Mouse (Mus musculus): ENCODE measurements at regions not wholly inside any gene's neighbourhood (a gene's known extent, or its start where the extent isn't known, plus 50 kb on each side); places are given as distances from the start of the nearest gene placed in this dataset.

DNA sequence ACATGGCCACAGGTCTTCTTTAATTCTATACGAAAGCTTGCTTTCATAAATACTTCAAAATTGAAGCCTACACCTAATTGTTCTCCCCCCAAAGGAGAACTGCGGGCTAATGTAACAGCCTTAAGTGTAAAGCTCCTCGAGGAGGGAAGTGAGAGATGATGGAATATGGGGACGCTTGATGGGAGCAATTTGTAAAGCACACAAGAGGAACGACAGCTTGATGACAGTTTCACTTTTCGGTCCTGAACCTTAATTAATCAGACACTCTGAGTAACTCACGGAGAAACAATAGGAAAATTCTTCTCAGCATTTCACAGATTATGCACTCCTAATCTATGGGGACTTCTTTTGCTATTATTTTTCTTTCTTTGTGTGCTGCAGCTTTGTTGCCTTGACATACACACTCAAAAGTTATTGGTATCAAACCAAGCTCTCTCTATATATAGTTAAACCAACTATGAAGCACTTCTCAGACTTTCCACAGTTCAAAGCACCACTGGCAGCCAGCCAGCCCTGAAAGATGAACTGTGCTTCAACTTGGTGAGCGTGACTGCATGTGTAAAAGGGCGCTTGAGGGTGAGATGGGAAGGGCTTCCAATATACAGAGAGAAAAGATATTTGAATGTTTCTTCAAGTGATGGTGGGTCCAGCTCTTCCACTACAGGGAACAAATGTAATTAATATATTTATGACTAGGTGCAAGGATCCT, 1625.4 kb upstream of the Flrt2 start:
- no peak for ATAC-seq

GRCm38 (mm10) chr12:94070940-94071505, 1621.0 kb upstream of the Flrt2 start:
- Histone ChIP-seq H3K27ac (ENCODE audit: low read depth, low read length) (no peak overlapping the region), H3K9ac (ENCODE audit: low read length) (no peak overlapping the region), H3K4me1 (ENCODE audit: control insufficient read depth, insufficient read depth, low read length) (no peaks in the 10 kb centered on the region), H3K4me2 (ENCODE audit: low read length) (no peak overlapping the region), H3K9me3 (replicated peaks; ENCODE audit: control insufficient read depth, low read length) (no peaks in the 10 kb centered on the region), H3K36me3 (ENCODE audit: control insufficient read depth, insufficient read depth, low read length) (no peaks in the 10 kb centered on the region), H3K4me3 (ENCODE audit: low read depth, low read length) (no peak overlapping the region), H3K27me3 (replicated peaks; ENCODE audit: control insufficient read depth, insufficient read depth, low read length) (no peaks in the 10 kb centered on the region)
- no peak for ATAC-seq
- DNase-seq (ENCODE audit: low spot score): no peak
- 92% methylated on average over 2 of the region's 2 CpGs for WGBS

More for the DNA sequence above, 1625.4 kb upstream of the Flrt2 start:
- Histone ChIP-seq H3K27me3 (replicated peaks; ENCODE audit: control insufficient read depth, insufficient read depth, low read length) (no peaks in the 10 kb centered on the region), H3K4me2 (ENCODE audit: low read length) (no peak overlapping the region), H3K4me1 (ENCODE audit: control insufficient read depth, insufficient read depth, low read length) (no peaks in the 10 kb centered on the region), H3K4me3 (ENCODE audit: low read depth, low read length) (no peak overlapping the region), H3K9ac (ENCODE audit: low read length) (no peak overlapping the region), H3K27ac (ENCODE audit: low read depth, low read length) (no peak overlapping the region), H3K36me3 (ENCODE audit: control insufficient read depth, insufficient read depth, low read length) (no peaks in the 10 kb centered on the region), H3K9me3 (replicated peaks; ENCODE audit: control insufficient read depth, low read length) (no peaks in the 10 kb centered on the region)
- 30% methylated on average over 9 of the region's 9 CpGs for WGBS
- DNase-seq (ENCODE audit: low spot score): peak; percentile 46

DNA sequence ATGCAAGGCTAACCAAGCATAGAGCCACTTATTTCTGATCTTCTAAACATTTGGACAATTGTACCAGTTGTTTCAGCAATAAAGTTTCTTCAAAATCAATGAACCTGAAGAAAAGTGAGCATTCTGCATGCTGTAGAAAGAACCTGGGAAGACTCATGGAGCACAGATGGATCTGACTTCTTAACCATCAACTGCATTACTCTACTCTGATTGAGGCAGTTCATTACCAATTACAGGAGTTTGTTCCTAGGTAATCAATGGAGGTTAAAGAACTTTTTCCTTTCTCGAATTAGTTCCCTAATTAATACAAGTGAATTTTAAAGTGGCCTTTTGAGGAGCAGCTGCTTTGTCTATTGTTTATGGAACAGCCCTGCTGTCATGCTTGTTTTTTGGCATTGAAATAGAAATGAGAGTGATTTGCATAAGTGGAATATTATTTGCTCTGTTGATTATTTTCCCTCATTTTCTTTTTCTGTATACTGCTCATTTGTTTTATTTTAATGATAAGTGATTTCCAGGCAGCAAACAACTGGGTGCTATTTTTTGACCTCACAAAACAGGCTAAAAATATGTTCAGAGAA, 1586.4 kb upstream of the Flrt2 start:
- no peaks in the 10 kb centered on the region for H3K4me1 ChIP-seq (ENCODE audit: control insufficient read depth, insufficient read depth, low read length)
- H3K27me3 ChIP-seq (replicated peaks; ENCODE audit: control insufficient read depth, insufficient read depth, low read length): no peaks in the 10 kb centered on the region
- no peaks in the 10 kb centered on the region for H3K9me3 ChIP-seq (replicated peaks; ENCODE audit: control insufficient read depth, low read length)
- peak; percentile 64 for DNase-seq (ENCODE audit: low spot score)
- no peak overlapping the region for H3K4me2 ChIP-seq (ENCODE audit: low read length)
- H3K27ac ChIP-seq (ENCODE audit: low read depth, low read length): no peak overlapping the region
- H3K9ac ChIP-seq (ENCODE audit: low read length): no peak overlapping the region
- WGBS: 7% methylated on average over 1 of the region's 1 CpGs
- peak; percentile 84 for ATAC-seq
- H3K36me3 ChIP-seq (ENCODE audit: control insufficient read depth, insufficient read depth, low read length): no peaks in the 10 kb centered on the region
- H3K4me3 ChIP-seq (ENCODE audit: low read depth, low read length): no peak overlapping the region

DNA sequence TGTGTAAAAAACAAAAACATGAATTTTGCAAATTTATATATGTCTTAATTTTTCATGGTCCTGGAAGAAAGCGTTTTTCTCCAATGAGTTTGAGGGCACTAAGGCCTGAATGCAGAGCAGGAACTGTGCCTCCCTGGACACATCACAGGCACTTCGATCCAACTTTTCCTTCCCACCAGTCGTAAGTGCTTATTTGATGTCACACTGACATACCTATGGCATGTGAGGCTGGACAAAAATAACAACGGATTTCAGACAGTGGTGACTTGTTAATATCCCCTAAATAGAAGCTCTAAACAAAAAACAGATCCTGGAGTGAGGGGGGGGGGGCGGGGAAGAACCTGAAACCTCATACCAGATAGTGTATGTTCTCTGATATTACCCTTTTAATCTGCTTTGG, 1541.9 kb upstream of the Flrt2 start:
- no peak overlapping the region for H3K9ac ChIP-seq (ENCODE audit: low read length)
- WGBS: 76% methylated on average over 5 of the region's 5 CpGs

GRCm38 (mm10) chr12:94155110-94155858, 1536.7 kb upstream of the Flrt2 start:
- no peak overlapping the region for H3K4me2 ChIP-seq (ENCODE audit: low read length)
- no peaks in the 10 kb centered on the region for H3K9me3 ChIP-seq (replicated peaks; ENCODE audit: control insufficient read depth, low read length)
- H3K36me3 ChIP-seq (ENCODE audit: control insufficient read depth, insufficient read depth, low read length): no peaks in the 10 kb centered on the region
- no peak overlapping the region for H3K9ac ChIP-seq (ENCODE audit: low read length)
- no peaks in the 10 kb centered on the region for H3K4me1 ChIP-seq (ENCODE audit: control insufficient read depth, insufficient read depth, low read length)
- no peak overlapping the region for H3K4me3 ChIP-seq (ENCODE audit: low read depth, low read length)
- no peak for DNase-seq (ENCODE audit: low spot score)
- H3K27me3 ChIP-seq (replicated peaks; ENCODE audit: control insufficient read depth, insufficient read depth, low read length): no peaks in the 10 kb centered on the region
- WGBS: 90% methylated on average over 12 of the region's 12 CpGs
- no peak for ATAC-seq
- H3K27ac ChIP-seq (ENCODE audit: low read depth, low read length): no peak overlapping the region

More for the DNA sequence above, 1541.9 kb upstream of the Flrt2 start:
- H3K27me3 ChIP-seq (replicated peaks; ENCODE audit: control insufficient read depth, insufficient read depth, low read length): no peaks in the 10 kb centered on the region
- DNase-seq (ENCODE audit: low spot score): no peak
- no peak overlapping the region for H3K27ac ChIP-seq (ENCODE audit: low read depth, low read length)
- ATAC-seq: no peak
- no peaks in the 10 kb centered on the region for H3K36me3 ChIP-seq (ENCODE audit: control insufficient read depth, insufficient read depth, low read length)
- no peak overlapping the region for H3K4me2 ChIP-seq (ENCODE audit: low read length)
- no peaks in the 10 kb centered on the region for H3K9me3 ChIP-seq (replicated peaks; ENCODE audit: control insufficient read depth, low read length)
- H3K4me3 ChIP-seq (ENCODE audit: low read depth, low read length): no peak overlapping the region
- H3K4me1 ChIP-seq (ENCODE audit: control insufficient read depth, insufficient read depth, low read length): no peaks in the 10 kb centered on the region

GRCm38 (mm10) chr12:94182358-94182757, 1509.7 kb upstream of the Flrt2 start:
- WGBS: 24% methylated on average over 1 of the region's 1 CpGs
- no peak overlapping the region for H3K4me3 ChIP-seq (ENCODE audit: low read depth, low read length)
- H3K4me1 ChIP-seq (ENCODE audit: control insufficient read depth, insufficient read depth, low read length): 0 out of 2 replicates have a peak, but pooled peaks cover 3% of the 10 kb centered on the region
- no peak overlapping the region for H3K9ac ChIP-seq (ENCODE audit: low read length)
- H3K9me3 ChIP-seq (replicated peaks; ENCODE audit: control insufficient read depth, low read length): no peaks in the 10 kb centered on the region
- H3K4me2 ChIP-seq (ENCODE audit: low read length): no peak overlapping the region
- peak; percentile 30 for DNase-seq (ENCODE audit: low spot score)
- ATAC-seq: no peak
- no peaks in the 10 kb centered on the region for H3K36me3 ChIP-seq (ENCODE audit: control insufficient read depth, insufficient read depth, low read length)
- no peaks in the 10 kb centered on the region for H3K27me3 ChIP-seq (replicated peaks; ENCODE audit: control insufficient read depth, insufficient read depth, low read length)
- H3K27ac ChIP-seq (ENCODE audit: low read depth, low read length): no peak overlapping the region

GRCm38 (mm10) chr12:94190620-94191081, 1501.4 kb upstream of the Flrt2 start:
- no peaks in the 10 kb centered on the region for H3K27me3 ChIP-seq (replicated peaks; ENCODE audit: control insufficient read depth, insufficient read depth, low read length)
- H3K4me2 ChIP-seq (ENCODE audit: low read length): no peak overlapping the region
- ATAC-seq (no peak), DNase-seq (ENCODE audit: low spot score) (peak; percentile 22)
- H3K27ac ChIP-seq (ENCODE audit: low read depth, low read length): no peak overlapping the region
- H3K4me1 ChIP-seq (ENCODE audit: control insufficient read depth, insufficient read depth, low read length): no peaks in the 10 kb centered on the region
- H3K36me3 ChIP-seq (ENCODE audit: control insufficient read depth, insufficient read depth, low read length): no peaks in the 10 kb centered on the region
- no peak overlapping the region for H3K9ac ChIP-seq (ENCODE audit: low read length)
- H3K9me3 ChIP-seq (replicated peaks; ENCODE audit: control insufficient read depth, low read length): no peaks in the 10 kb centered on the region
- WGBS: 75% methylated on average over 4 of the region's 4 CpGs
- no peak overlapping the region for H3K4me3 ChIP-seq (ENCODE audit: low read depth, low read length)

- no peak overlapping the region for H3K27ac ChIP-seq (ENCODE audit: low read depth, low read length)
- no peaks in the 10 kb centered on the region for H3K4me1 ChIP-seq (ENCODE audit: control insufficient read depth, insufficient read depth, low read length)
- H3K9me3 ChIP-seq (replicated peaks; ENCODE audit: control insufficient read depth, low read length): no peaks in the 10 kb centered on the region
- WGBS: 89% methylated on average over 4 of the region's 4 CpGs
- ATAC-seq (no peak), DNase-seq (ENCODE audit: low spot score) (no peak)
- no peak overlapping the region for H3K4me2 ChIP-seq (ENCODE audit: low read length)
- no peaks in the 10 kb centered on the region for H3K36me3 ChIP-seq (ENCODE audit: control insufficient read depth, insufficient read depth, low read length)
- H3K27me3 ChIP-seq (replicated peaks; ENCODE audit: control insufficient read depth, insufficient read depth, low read length): no peaks in the 10 kb centered on the region
- H3K4me3 ChIP-seq (ENCODE audit: low read depth, low read length): no peak overlapping the region
- no peak overlapping the region for H3K9ac ChIP-seq (ENCODE audit: low read length)
Measured at GRCm38 (mm10) chr12:94217906-94218305, 1474.1 kb upstream of the Flrt2 start.

Data from forebrain, embryonic 14.5 days (tissue).